Mouse (Mus musculus): ENCODE data around the gene Efemp2.

Gene Efemp2

GRCm38 (mm10) chr19:5455037-5455436 lies 18.7 kb upstream of the Efemp2 start:
- no peak for DNase-seq

- no peak for DNase-seq
Observed at GRCm38 (mm10) chr19:5455568-5455967, 18.2 kb upstream of the Efemp2 start.

GRCm38 (mm10) chr19:5456241-5456921 lies 17.4 kb upstream of the Efemp2 start:
- DNase-seq, result peak in 1 of 2 experiments; percentile 50

GRCm38 (mm10) chr19:5456922-5457745 lies 16.6 kb upstream of the Efemp2 start:
- DNase-seq, result peak; percentile 98 to 99

GRCm38 (mm10) chr19:5457746-5458442 lies 15.9 kb upstream of the Efemp2 start, which contains the start of gene Ccdc85b:
TSS of gene Ccdc85b (minus strand) at chr19:5457894.
- peak in 1 of 2 experiments; percentile 37 for DNase-seq

GRCm38 (mm10) chr19:5459019-5459418 lies 14.7 kb upstream of the Efemp2 start:
- DNase-seq, result no peak

GRCm38 (mm10) chr19:5459896-5460295 lies 13.9 kb upstream of the Efemp2 start:
- no peak for DNase-seq

GRCm38 (mm10) chr19:5460465-5460911 lies 13.3 kb upstream of the Efemp2 start, which contains the start of gene Fibp:
TSS of gene Fibp (plus strand) at chr19:5460615.
- DNase-seq, result peak; percentile 86 to 87

GRCm38 (mm10) chr19:5461411-5461810 lies 12.3 kb upstream of the Efemp2 start:
- no peak for DNase-seq

GRCm38 (mm10) chr19:5463212-5463611 lies 10.5 kb upstream of the Efemp2 start:
- no peak for DNase-seq

GRCm38 (mm10) chr19:5463791-5464562 lies 9.8 kb upstream of the Efemp2 start:
- peak; percentile 67 to 69 for DNase-seq

- no peak for DNase-seq
Observed at GRCm38 (mm10) chr19:5465037-5465436, 8.7 kb upstream of the Efemp2 start.

GRCm38 (mm10) chr19:5466916-5467500 lies 6.7 kb upstream of the Efemp2 start:
- DNase-seq, result no peak

GRCm38 (mm10) chr19:5468374-5468773 lies 5.4 kb upstream of the Efemp2 start, which contains the start of gene Ctsw:
TSS of gene Ctsw (minus strand) at chr19:5468507.
- DNase-seq, result no peak

GRCm38 (mm10) chr19:5471846-5472245 lies 1.9 kb upstream of the Efemp2 start:
- DNase-seq, result no peak

GRCm38 (mm10) chr19:5472857-5473256 lies 897 bp upstream of the Efemp2 start:
- no peak for DNase-seq

GRCm38 (mm10) chr19:5474281-5475068 lies 721 bp downstream of the Efemp2 start:
- DNase-seq, result peak in 1 of 2 experiments; percentile 69

- DNase-seq, result peak; percentile 44 to 58
Observed at GRCm38 (mm10) chr19:5475069-5475714, 1.4 kb downstream of the Efemp2 start.

GRCm38 (mm10) chr19:5477004-5477667 lies 3.4 kb downstream of the Efemp2 start:
- no peak for DNase-seq
